In genomic region chr4:107163756-107164587, GRCm38 (mm10) we compare ENCODE assay signal across 8 mouse cellular contexts. TPM values are rescaled to one million over a fixed set of nuclear protein-coding genes. Genes with fewer than 3 reads are reported as not detected.
A peak's percentile ranks its signal among the peaks of the same experiment; 100 is the strongest.
DNase-seq lines count a peak whose midpoint lies in the region; ATAC-seq lines count a peak whose summit lies in the region.

No protein-coding gene starts in this region.

- DNase-seq in cerebellum, postnatal 14 days: peak; percentile 84 to 86
- peak; percentile 62 to 85 for DNase-seq in frontal cortex, postnatal 36 days (ENCODE audit: low spot score in 2 of 2)
- peak; percentile 79 to 88 for DNase-seq in left cerebral cortex, postnatal 25 days (ENCODE audit: low spot score in 2 of 2)
- DNase-seq in midbrain, embryonic 10.5 days (ENCODE audit: low spot score): peak; percentile 59
- DNase-seq in right cerebral cortex, postnatal 14 days: peak; percentile 61
- DNase-seq in yolk sac, embryonic 10.5 days (ENCODE audit: low spot score): peak; percentile 56

- H3K9ac ChIP-seq in intestine, embryonic 16.5 days (ENCODE audit: low read depth, low read length): 0 out of 2 replicates have a peak overlapping the region, but pooled peaks have one; percentile 37

- 42% methylated on average over 9 of the region's 9 CpGs for WGBS in intestine, embryonic 16.5 days
- WGBS in midbrain, embryonic 10.5 days: 53% methylated on average over 9 of the region's 9 CpGs

- H3K4me1 ChIP-seq in intestine, embryonic 16.5 days (ENCODE audit: control insufficient read depth, insufficient read depth, low read length): no peaks in the 10 kb centered on the region
- H3K4me1 ChIP-seq in midbrain, embryonic 10.5 days: peaks cover 2% of the 10 kb centered on the region; the same call in 1 of the 2 replicates

- H3K4me3 ChIP-seq in intestine, embryonic 16.5 days (ENCODE audit: low read length): no peak overlapping the region
- no peak overlapping the region for H3K4me3 ChIP-seq in midbrain, embryonic 10.5 days

- peak; percentile 95 for ATAC-seq in activated CD4-positive, CD25-positive, alpha-beta regulatory T cell, adult 4 months
- peak; percentile 62; the same call in 1 of the 2 replicates for ATAC-seq in intestine, embryonic 16.5 days

- intact Hi-C loops in left cerebral cortex, postnatal 25 days (cut with DNase I): loop anchor here (1.0 to 10.0 kb wide), 5 partner anchors 175 to 552 kb away; partner anchors contain the start of genes Acot11 and Ssbp3

- H3K9me3 ChIP-seq in intestine, embryonic 16.5 days (ENCODE audit: control insufficient read depth, low read length): no peaks in the 10 kb centered on the region
- H3K9me3 ChIP-seq in midbrain, embryonic 10.5 days (replicated peaks): no peaks in the 10 kb centered on the region

- H3K4me2 ChIP-seq in intestine, embryonic 16.5 days (ENCODE audit: low read depth, low read length): no peak overlapping the region

- H3K27me3 ChIP-seq in intestine, embryonic 16.5 days (replicated peaks; ENCODE audit: control insufficient read depth, insufficient read depth, low read length): no peaks in the 10 kb centered on the region
- no peaks in the 10 kb centered on the region for H3K27me3 ChIP-seq in midbrain, embryonic 10.5 days (ENCODE audit: low read depth, poor library complexity, severe bottlenecking)

- no peak overlapping the region for H3K27ac ChIP-seq in intestine, embryonic 16.5 days (ENCODE audit: low read length)
- H3K27ac ChIP-seq in midbrain, embryonic 10.5 days (replicated peaks): 0 out of 2 replicates have a peak overlapping the region, but pooled peaks have one; percentile 23

- 0 out of 2 replicates have a peak, but pooled peaks cover 3% of the 10 kb centered on the region for H3K36me3 ChIP-seq in intestine, embryonic 16.5 days (ENCODE audit: control insufficient read depth, insufficient read depth, low read length)
- H3K36me3 ChIP-seq in midbrain, embryonic 10.5 days: peaks cover 44% of the 10 kb centered on the region

RNA-seq across cellular contexts. Expression of gene Tmem59, which starts 14.2 kb away (rescaled TPM):
- polyA plus RNA-seq in activated CD4-positive, CD25-positive, alpha-beta regulatory T cell, adult 4 months (2017; shearing (Covaris generic)): 100 to 1,000 TPM; 376 to 381 TPM
- polyA plus RNA-seq in intestine, embryonic 16.5 days (2015; fragmentation: Nextera tagmentation; extraction: Ambion mirVana): 449 TPM in 2 replicates
- total RNA-seq in left cerebral cortex, postnatal 25 days (2021): 100 to 1,000 TPM; 219 to 231 TPM
- 279 and 311 TPM in 2 replicates for polyA plus RNA-seq in midbrain, embryonic 10.5 days (2016; fragmentation: Nextera tagmentation; extraction: Ambion mirVana)

RNA-seq across cellular contexts. Expression of gene Tceanc2, which starts 14.9 kb away (rescaled TPM):
- polyA plus RNA-seq in activated CD4-positive, CD25-positive, alpha-beta regulatory T cell, adult 4 months (2017; shearing (Covaris generic)): 10 to 100 TPM in 1 of 2 experiments, 1 to 10 TPM in 1; 9.8 to 20.5 TPM
- 17.6 and 19.4 TPM in 2 replicates for polyA plus RNA-seq in intestine, embryonic 16.5 days (2015; fragmentation: Nextera tagmentation; extraction: Ambion mirVana)
- total RNA-seq in left cerebral cortex, postnatal 25 days (2021): 10 to 100 TPM; 17.3 to 19.0 TPM
- polyA plus RNA-seq in midbrain, embryonic 10.5 days (2016; fragmentation: Nextera tagmentation; extraction: Ambion mirVana): 30.6 and 39.7 TPM in 2 replicates

RNA-seq across cellular contexts. Expression of gene Ldlrad1, which starts 45.0 kb away (rescaled TPM):
- polyA plus RNA-seq in activated CD4-positive, CD25-positive, alpha-beta regulatory T cell, adult 4 months (2017; shearing (Covaris generic)): under 1 TPM; 0.30 to 0.47 TPM
- not detected in 2 replicates for polyA plus RNA-seq in intestine, embryonic 16.5 days (2015; fragmentation: Nextera tagmentation; extraction: Ambion mirVana)
- not detected for total RNA-seq in left cerebral cortex, postnatal 25 days (2021)
- not detected in 2 replicates for polyA plus RNA-seq in midbrain, embryonic 10.5 days (2016; fragmentation: Nextera tagmentation; extraction: Ambion mirVana)
